ENCODE assay signal across 23 mouse cellular contexts in genomic region chr4:147339601-147340219, GRCm38 (mm10). TPM values are rescaled to one million over a fixed set of nuclear protein-coding genes. Genes with fewer than 3 reads are reported as not detected.
A peak's percentile ranks its signal among the peaks of the same experiment; 100 is the strongest.
DNase-seq lines count a peak whose midpoint lies in the region; ATAC-seq and TF ChIP-seq lines count a peak whose summit lies in the region.
"Not testable (repeated sequence)": the region's sequence is repeated elsewhere in the genome, so short reads cannot be mapped to it uniquely, and the experiment has no call there.
"Had no signal": no experiment of that assay in that cellular context is flagged by ENCODE, and none has a peak within 500 bp of the region (broad histone marks: within the 10 kb centered on the region; RNA-seq: fewer than 3 reads in every experiment).

No protein-coding gene starts in this region.

- peaks cover 55% of the 10 kb centered on the region for H3K9me3 ChIP-seq in midbrain, embryonic 11.5 days (ENCODE audit: control insufficient read depth, low read length)
- H3K9me3 ChIP-seq in stomach, postnatal 0 days (ENCODE audit: control insufficient read depth, low read length): peaks cover 37% of the 10 kb centered on the region

- not testable (repeated sequence) for H3K4me1 ChIP-seq in midbrain, embryonic 11.5 days (ENCODE audit: control insufficient read depth, insufficient read depth, low read length); stomach, postnatal 0 days (replicated peaks; ENCODE audit: control insufficient read depth, insufficient read depth)

- not testable (repeated sequence) for H3K27me3 ChIP-seq in midbrain, embryonic 11.5 days (ENCODE audit: control insufficient read depth, insufficient read depth, low read length); stomach, postnatal 0 days (ENCODE audit: control insufficient read depth, insufficient read depth, low read length)

- not testable (repeated sequence) for TF ChIP-seq EP300 in stomach, postnatal 0 days (optimal IDR thresholded peaks at IDR 0.05)

- DNase-seq in MN1 (ENCODE audit: low spot score): peak; percentile 7
- peak; percentile 1 for DNase-seq in embryo, embryonic 10.5 days (ENCODE audit: low spot score)
- peak; percentile 18 to 39 for DNase-seq in gastrocnemius, adult 8-10 months (ENCODE audit: low spot score in 2 of 2)
- peak; percentile 95 for DNase-seq in heart, adult 11 months
- DNase-seq in kidney, postnatal 25 days: peak; percentile 36 to 65
- DNase-seq in midbrain, embryonic 11.5 days (ENCODE audit: low spot score, missing footprints): peak; percentile 65
- DNase-seq in stomach, postnatal 0 days (ENCODE audit: low spot score): peak; percentile 14
- peak; percentile 49 for DNase-seq in urinary bladder, postnatal 10 days (ENCODE audit: low spot score)

- H3K9ac ChIP-seq in midbrain, embryonic 11.5 days (ENCODE audit: low read length); stomach, postnatal 0 days (ENCODE audit: low read length): not testable (repeated sequence)

- ATAC-seq in midbrain, embryonic 11.5 days (ENCODE audit: low FRiP score); stomach, postnatal 0 days (ENCODE audit: low FRiP score, low TSS enrichment): not testable (repeated sequence)

- WGBS in midbrain, embryonic 11.5 days: 72% methylated on average over 7 of the region's 7 CpGs
- WGBS in stomach, postnatal 0 days: 67% methylated on average over 7 of the region's 7 CpGs

- not testable (repeated sequence) for H3K4me3 ChIP-seq in midbrain, embryonic 11.5 days (ENCODE audit: low read depth, low read length); stomach, postnatal 0 days (ENCODE audit: low read depth, low read length)

- not testable (repeated sequence) for H3K36me3 ChIP-seq in midbrain, embryonic 11.5 days (ENCODE audit: control insufficient read depth, insufficient read depth, low read length); stomach, postnatal 0 days (ENCODE audit: control insufficient read depth, insufficient read depth, low read length)

- not testable (repeated sequence) for H3K4me2 ChIP-seq in midbrain, embryonic 11.5 days; stomach, postnatal 0 days (replicated peaks; ENCODE audit: low read depth)

- not testable (repeated sequence) for TF ChIP-seq CTCF in stomach, postnatal 0 days (IDR thresholded peaks at IDR 0.05; ENCODE audit: low read depth)

- not testable (repeated sequence) for H3K27ac ChIP-seq in midbrain, embryonic 11.5 days (ENCODE audit: low read depth, low read length); stomach, postnatal 0 days (replicated peaks)

RNA-seq across cellular contexts. Expression of gene Zfp978, which starts 21.4 kb away (rescaled TPM):
- not detected for total RNA-seq in gastrocnemius, adult 8-10 months (2022)
- polyA plus RNA-seq in midbrain, embryonic 11.5 days (2014; fragmentation: Nextera tagmentation; extraction: Ambion mirVana): 0.23 and 0.29 TPM in 2 replicates
- not detected in 2 replicates for polyA plus RNA-seq in stomach, postnatal 0 days (2015; fragmentation: Nextera tagmentation; extraction: Ambion mirVana)
- polyA plus RNA-seq: adrenal gland, adult 2 months; CD4-positive, CD25-positive, alpha-beta regulatory T cell, adult 4 months; cerebellum, adult 2 months; embryonic facial prominence, embryonic 15.5 days; erythroblast, embryonic 14.5 days; forebrain, embryonic 12.5 days; forebrain, embryonic 16.5 days; G1E; gonadal fat pad, adult 2 months had no signal

RNA-seq across cellular contexts. Expression of gene Zfp988, which starts 34.2 kb away (rescaled TPM):
- total RNA-seq in gastrocnemius, adult 8-10 months (2022): under 1 TPM in 1 of 4 experiments, not detected in 3; 0.11 TPM
- 0.10 TPM in 1 of 2 replicates, not detected in the other for polyA plus RNA-seq in midbrain, embryonic 11.5 days (2014; fragmentation: Nextera tagmentation; extraction: Ambion mirVana)
- 0.05 and 0.16 TPM in 2 replicates for polyA plus RNA-seq in stomach, postnatal 0 days (2015; fragmentation: Nextera tagmentation; extraction: Ambion mirVana)
- total RNA-seq: heart, adult 8-10 months; heart, postnatal 36 days had no signal
- polyA plus RNA-seq: adrenal gland, adult 2 months; embryonic facial prominence, embryonic 11.5 days; embryonic facial prominence, embryonic 15.5 days; erythroblast, embryonic 14.5 days; forebrain, embryonic 16.5 days; gonadal fat pad, adult 2 months; heart, embryonic 13.5 days; heart, postnatal 0 days; hindbrain, embryonic 11.5 days had no signal

Comparison
In these comparisons a context has a peak if more than half of its experiments do, and no peak if none do; other contexts are left out.
1. DNase-seq: peak in every context shown above with its lines; median percentile 95 in heart, adult 11 months; 65 in midbrain, embryonic 11.5 days; 50 in kidney, postnatal 25 days; 49 in urinary bladder, postnatal 10 days; 28 in gastrocnemius, adult 8-10 months; 14 in stomach, postnatal 0 days; 7 in MN1; 1 in embryo, embryonic 10.5 days.